Mouse (Mus musculus): Measurements from ENCODE around the gene Fyco1.
"Not testable (repeated sequence)": the region's sequence is repeated elsewhere in the genome, so short reads cannot be mapped to it uniquely, and the experiment has no call there.

Gene Fyco1

GRCm38 (mm10) chr9:123814326-123814725 lies 37.4 kb downstream of the Fyco1 start:
- DNase-seq: no peak

- DNase-seq: no peak
Observed at GRCm38 (mm10) chr9:123811831-123812230, 39.9 kb downstream of the Fyco1 start.

GRCm38 (mm10) chr9:123808583-123808982 lies 43.1 kb downstream of the Fyco1 start:
- no peak for DNase-seq

GRCm38 (mm10) chr9:123806267-123806666 lies 45.4 kb downstream of the Fyco1 start, which contains the start of gene Cxcr6:
TSS of gene Cxcr6 (plus strand) at chr9:123806475.
- DNase-seq: no peak

GRCm38 (mm10) chr9:123805241-123805640 lies 46.5 kb downstream of the Fyco1 start:
- DNase-seq: no peak

GRCm38 (mm10) chr9:123802896-123803295 lies 48.8 kb downstream of the Fyco1 start:
- no peak for DNase-seq

- DNase-seq: no peak
Observed at GRCm38 (mm10) chr9:123802421-123802820, 49.3 kb downstream of the Fyco1 start.

- no peak for DNase-seq
Observed at GRCm38 (mm10) chr9:123801527-123801926, 50.2 kb downstream of the Fyco1 start.

- DNase-seq: peak; percentile 33 to 55
Observed at GRCm38 (mm10) chr9:123796174-123796573, 55.5 kb downstream of the Fyco1 start.

GRCm38 (mm10) chr9:123788855-123789529 lies 62.7 kb downstream of the Fyco1 start:
- DNase-seq: peak; percentile 14 to 28

GRCm38 (mm10) chr9:123773299-123773698 lies 78.4 kb downstream of the Fyco1 start:
- DNase-seq: not testable (repeated sequence)

GRCm38 (mm10) chr9:123769532-123769931 lies 82.2 kb downstream of the Fyco1 start:
- DNase-seq: no peak

- no peak for DNase-seq
Observed at GRCm38 (mm10) chr9:123768443-123768842, 83.3 kb downstream of the Fyco1 start.

GRCm38 (mm10) chr9:123766996-123767395 lies 84.7 kb downstream of the Fyco1 start:
- DNase-seq: no peak

- no peak for DNase-seq
Observed at GRCm38 (mm10) chr9:123763771-123764170, 87.9 kb downstream of the Fyco1 start.

- DNase-seq: no peak
Observed at GRCm38 (mm10) chr9:123762886-123763285, 88.8 kb downstream of the Fyco1 start.

GRCm38 (mm10) chr9:123760806-123761205 lies 90.9 kb downstream of the Fyco1 start:
- DNase-seq: no peak

GRCm38 (mm10) chr9:123758645-123759044 lies 93.1 kb downstream of the Fyco1 start:
- DNase-seq: no peak

GRCm38 (mm10) chr9:123758156-123758555 lies 93.5 kb downstream of the Fyco1 start:
- DNase-seq: no peak

- no peak for DNase-seq
Observed at GRCm38 (mm10) chr9:123757326-123757725, 94.4 kb downstream of the Fyco1 start.

GRCm38 (mm10) chr9:123756752-123757151 lies 94.9 kb downstream of the Fyco1 start:
- DNase-seq: no peak

GRCm38 (mm10) chr9:123754333-123754732 lies 97.4 kb downstream of the Fyco1 start:
- no peak for DNase-seq

- not testable (repeated sequence) for DNase-seq
Observed at GRCm38 (mm10) chr9:123749687-123750086, 102.0 kb downstream of the Fyco1 start.

- DNase-seq: no peak
Observed at GRCm38 (mm10) chr9:123740799-123741198, 110.9 kb downstream of the Fyco1 start.

Data from cerebellum, postnatal 25 days (tissue).